Mouse (Mus musculus) NIH3T3 (cell line): ENCODE results near the gene B020004J07Rik.
"Not testable (repeated sequence)": the region's sequence is repeated elsewhere in the genome, so short reads cannot be mapped to it uniquely, and the experiment has no call there.

Source experiments
- DNase-seq: peaks from one replicate; pipeline ENCODE4 v3.0.0-alpha.2; 2012; ENCODE audit warnings: low read depth

The B020004J07Rik gene

GRCm38 (mm10) chr4:101843923-101844322, at the start of gene B020004J07Rik:
B020004J07Rik (minus strand) TSS chr4:101844023.
- DNase-seq, result not testable (repeated sequence)

GRCm38 (mm10) chr4:101889377-101889776, 45.6 kb upstream of the B020004J07Rik start:
- no peak for DNase-seq

GRCm38 (mm10) chr4:101883641-101884040, 39.8 kb upstream of the B020004J07Rik start:
- DNase-seq, result no peak

GRCm38 (mm10) chr4:101875687-101876086, 31.9 kb upstream of the B020004J07Rik start:
- DNase-seq, result not testable (repeated sequence)

GRCm38 (mm10) chr4:101872031-101872430, 28.2 kb upstream of the B020004J07Rik start:
- not testable (repeated sequence) for DNase-seq

- no peak for DNase-seq
Measured at GRCm38 (mm10) chr4:101862289-101862688, 18.5 kb upstream of the B020004J07Rik start.

GRCm38 (mm10) chr4:101860873-101861272, 17.1 kb upstream of the B020004J07Rik start:
- DNase-seq, result peak; percentile 12

GRCm38 (mm10) chr4:101850908-101851307, 7.1 kb upstream of the B020004J07Rik start:
- no peak for DNase-seq
